Mouse (Mus musculus) lung, postnatal 0 days (tissue): ENCODE results near the gene Fam151a. TPM values are rescaled to one million over a fixed set of nuclear protein-coding genes. Genes with fewer than 3 reads are reported as not detected.
"Not testable (repeated sequence)": the region's sequence is repeated elsewhere in the genome, so short reads cannot be mapped to it uniquely, and the experiment has no call there.

Source experiments
- ATAC-seq: fragments of 200-750 bp; cut with Nextera tagmentation; 2 replicates; pipeline ENCODE4 v1.8.0; 2017; ENCODE audit warnings: moderate library complexity
- DNase-seq: peaks from one replicate; pipeline ENCODE4 v3.0.0-alpha.2; 2016; ENCODE audit warnings: low spot score
- H3K27ac ChIP-seq: fragments of 300-500 bp; sonication (generic); 2 replicates; pipeline ENCODE4 v1.5.1; 2014; ENCODE audit warnings: antibody characterized with exemption, mild to moderate bottlenecking, low read length, mixed read lengths
- H3K27me3 ChIP-seq: fragments of 300-500 bp; sonication (generic); replicated peaks from 2 replicates; pipeline ENCODE4 v1.6.1; 2014; ENCODE audit warnings: low read length, mixed read lengths; ENCODE audit not compliant: insufficient read depth
- H3K36me3 ChIP-seq: fragments of 300-500 bp; sonication (generic); 2 replicates; pipeline ENCODE4 v1.6.1; 2014; ENCODE audit warnings: low read length, mixed read lengths; ENCODE audit not compliant: insufficient read depth
- H3K4me1 ChIP-seq: fragments of 300-500 bp; sonication (generic); 2 replicates; pipeline ENCODE4 v1.6.1; 2014; ENCODE audit warnings: antibody characterized with exemption, low read depth, low read length, mixed read lengths; ENCODE audit not compliant: insufficient read depth
- H3K4me2 ChIP-seq: fragments of 300-500 bp; sonication (generic); replicated peaks from 2 replicates; pipeline ENCODE4 v1.6.1; 2014; ENCODE audit warnings: low read depth, mild to moderate bottlenecking, low read length, moderate library complexity, mixed read lengths
- H3K4me3 ChIP-seq: fragments of 300-500 bp; sonication (generic); 2 replicates; pipeline ENCODE4 v1.5.1; 2014; ENCODE audit warnings: low read depth, low read length
- H3K9ac ChIP-seq: fragments of 300-500 bp; sonication (generic); replicated peaks from 2 replicates; pipeline ENCODE4 v1.6.1; 2014; ENCODE audit warnings: low read depth, mild to moderate bottlenecking
- H3K9me3 ChIP-seq: fragments of 300-500 bp; sonication (generic); 2 replicates; pipeline ENCODE4 v1.6.1; 2016; ENCODE audit warnings: low read length, mixed read lengths
- CTCF ChIP-seq: IDR thresholded peaks from 2 replicates; pipeline ENCODE4 v1.5.1; 2016; ENCODE audit warnings: antibody characterized with exemption, mild to moderate bottlenecking
- EP300 ChIP-seq: IDR thresholded peaks from 2 replicates; pipeline ENCODE4 v1.6.1; 2016; ENCODE audit warnings: antibody characterized with exemption, mild to moderate bottlenecking, control low read depth
- WGBS: fragments of 180-500 bp; shearing (Covaris S2); extraction: QIAGEN DNeasy Blood & Tissue Kit; methylation state at CpG from one replicate; pipeline ENCODE4 v1.1.7; 2014; 5-methylcytosine and 5-hydroxymethylcytosine counted together
- polyA plus RNA-seq: library from polyadenylated mRNA; unstranded; fragments of >200 nt; fragmentation: Nextera tagmentation; extraction: Ambion mirVana; gene quantifications from 2 replicates; pipeline ENCODE4 v1.2.1, GENCODE M21; 2015

Fam151a gene
- polyA plus RNA-seq, 1 experiment from 2014 or later: 0.31 TPM

GRCm38 (mm10) chr4:106764166-106764565 lies 30.5 kb downstream of the Fam151a start:
- ATAC-seq (no peak), DNase-seq (no peak)
- no peak overlapping the region for H3K9ac ChIP-seq
- no peak overlapping the region for H3K27ac ChIP-seq
- no peak for TF ChIP-seq CTCF
- no peak for TF ChIP-seq EP300
- H3K27me3 ChIP-seq: no peaks in the 10 kb centered on the region
- no peak overlapping the region for H3K4me2 ChIP-seq
- H3K9me3 ChIP-seq: no peaks in the 10 kb centered on the region
- no peaks in the 10 kb centered on the region for H3K4me1 ChIP-seq
- H3K36me3 ChIP-seq: no peaks in the 10 kb centered on the region
- WGBS: 74% methylated on average over 7 of the region's 7 CpGs
- no peak overlapping the region for H3K4me3 ChIP-seq

GRCm38 (mm10) chr4:106769306-106769705 lies 35.6 kb downstream of the Fam151a start:
- H3K4me1 ChIP-seq: no peaks in the 10 kb centered on the region
- no peak overlapping the region for H3K4me2 ChIP-seq
- no peaks in the 10 kb centered on the region for H3K36me3 ChIP-seq
- ATAC-seq (no peak), DNase-seq (no peak)
- TF ChIP-seq EP300: no peak
- TF ChIP-seq CTCF: no peak
- no peak overlapping the region for H3K4me3 ChIP-seq
- H3K27me3 ChIP-seq: no peaks in the 10 kb centered on the region
- no peak overlapping the region for H3K27ac ChIP-seq
- whole genome bisulfite sequencing: 63% methylated on average over 2 of the region's 2 CpGs
- H3K9ac ChIP-seq: no peak overlapping the region
- H3K9me3 ChIP-seq: no peaks in the 10 kb centered on the region

- H3K4me3 ChIP-seq: no peak overlapping the region
- no peaks in the 10 kb centered on the region for H3K36me3 ChIP-seq
- no peaks in the 10 kb centered on the region for H3K27me3 ChIP-seq
- no peaks in the 10 kb centered on the region for H3K9me3 ChIP-seq
- H3K4me1 ChIP-seq: no peaks in the 10 kb centered on the region
- no peak overlapping the region for H3K4me2 ChIP-seq
- TF ChIP-seq EP300: no peak
- TF ChIP-seq CTCF: no peak
- WGBS: 95% methylated on average over 1 of the region's 1 CpGs
- no peak for DNase-seq
- H3K9ac ChIP-seq: no peak overlapping the region
- ATAC-seq: no peak
- no peak overlapping the region for H3K27ac ChIP-seq
Observed at GRCm38 (mm10) chr4:106772558-106772957, 38.9 kb downstream of the Fam151a start.

- not testable (repeated sequence) for ATAC-seq, H3K4me1 ChIP-seq, H3K4me3 ChIP-seq, H3K36me3 ChIP-seq, DNase-seq, H3K4me2 ChIP-seq, H3K9me3 ChIP-seq, H3K27ac ChIP-seq, H3K27me3 ChIP-seq, H3K9ac ChIP-seq
- TF ChIP-seq CTCF: peak; percentile 23; the same call in 1 of the 2 replicates
- 85% methylated on average over 6 of the region's 6 CpGs for WGBS
Observed at GRCm38 (mm10) chr4:106775767-106776166, 42.1 kb downstream of the Fam151a start.

GRCm38 (mm10) chr4:106776998-106777397 lies 43.3 kb downstream of the Fam151a start:
- peaks cover 7% of the 10 kb centered on the region; the same call in 1 of the 2 replicates for H3K4me1 ChIP-seq
- WGBS: 25% methylated on average over 3 of the region's 3 CpGs
- no peak overlapping the region for H3K27ac ChIP-seq
- no peaks in the 10 kb centered on the region for H3K36me3 ChIP-seq
- H3K4me2 ChIP-seq: no peak overlapping the region
- no peak overlapping the region for H3K9ac ChIP-seq
- no peaks in the 10 kb centered on the region for H3K27me3 ChIP-seq
- DNase-seq (peak; percentile 26), ATAC-seq (no peak)
- H3K4me3 ChIP-seq: no peak overlapping the region
- TF ChIP-seq EP300 (no peak), CTCF (no peak)
- no peaks in the 10 kb centered on the region for H3K9me3 ChIP-seq

- Histone ChIP-seq H3K27ac (peak overlapping the region; percentile 74), H3K9ac (no peak overlapping the region), H3K4me1 (peaks cover 7% of the 10 kb centered on the region; the same call in 1 of the 2 replicates), H3K27me3 (no peaks in the 10 kb centered on the region), H3K36me3 (no peaks in the 10 kb centered on the region), H3K4me3 (no peak overlapping the region), H3K9me3 (no peaks in the 10 kb centered on the region), H3K4me2 (no peak overlapping the region)
- TF ChIP-seq CTCF: peak; percentile 58
- peak; percentile 77 for TF ChIP-seq EP300
- ATAC-seq (peak; percentile 99), DNase-seq (peak; percentile 99)
- 39% methylated on average over 5 of the region's 5 CpGs for WGBS
Observed at GRCm38 (mm10) chr4:106778116-106778788, 44.6 kb downstream of the Fam151a start.
